Mouse (Mus musculus) neutrophil, adult 5-6 weeks (primary cell): ENCODE measurements around the gene Nsun7. TPM values are rescaled to one million over a fixed set of nuclear protein-coding genes. Genes with fewer than 3 reads are reported as not detected.
"Not testable (repeated sequence)": the region's sequence is repeated elsewhere in the genome, so short reads cannot be mapped to it uniquely, and the experiment has no call there.

ENCODE experiments used
- ATAC-seq: fragments of 151-379, 151-347 bp; 2 replicates; pipeline ENCODE4 v1.8.0; 2017; ENCODE audit warnings: mild to moderate bottlenecking, moderate TSS enrichment; ENCODE audit not compliant: insufficient number of reproducible peaks, poor library complexity, low FRiP score, severe bottlenecking; ENCODE audit errors: extremely low read depth
- total RNA-seq: library from RNA; stranded (forward); fragments of 200-1000 nt; gene quantifications from 2 replicates; pipeline ENCODE4 v1.2.3, GENCODE M21; 2017

Nsun7 gene
- not detected in 2 replicates for total RNA-seq

GRCm38 (mm10) chr5:66259756-66260448 lies at the start of gene Nsun7:
TSS of gene Nsun7 (plus strand) at chr5:66259897.
- ATAC-seq = no peak

- ATAC-seq = no peak
Observed at GRCm38 (mm10) chr5:66214395-66214935, 45.2 kb upstream of the Nsun7 start.

- no peak for ATAC-seq
Observed at GRCm38 (mm10) chr5:66215569-66216277, 44.0 kb upstream of the Nsun7 start.

GRCm38 (mm10) chr5:66219692-66220091 lies 40.0 kb upstream of the Nsun7 start:
- ATAC-seq = no peak

GRCm38 (mm10) chr5:66220620-66221019 lies 39.1 kb upstream of the Nsun7 start:
- no peak for ATAC-seq

GRCm38 (mm10) chr5:66222916-66223315 lies 36.8 kb upstream of the Nsun7 start:
- no peak for ATAC-seq

GRCm38 (mm10) chr5:66226526-66226925 lies 33.2 kb upstream of the Nsun7 start:
- no peak for ATAC-seq

GRCm38 (mm10) chr5:66231660-66232269 lies 27.9 kb upstream of the Nsun7 start:
- ATAC-seq = no peak

- no peak for ATAC-seq
Observed at GRCm38 (mm10) chr5:66232456-66232855, 27.2 kb upstream of the Nsun7 start.

GRCm38 (mm10) chr5:66241894-66242293 lies 17.8 kb upstream of the Nsun7 start:
- ATAC-seq = no peak

GRCm38 (mm10) chr5:66243467-66243866 lies 16.2 kb upstream of the Nsun7 start:
- ATAC-seq = 0 out of 2 replicates have a peak, but pooled peaks have one; percentile 9

GRCm38 (mm10) chr5:66244043-66244660 lies 15.5 kb upstream of the Nsun7 start:
- no peak for ATAC-seq

- ATAC-seq = no peak
Observed at GRCm38 (mm10) chr5:66245958-66246497, 13.7 kb upstream of the Nsun7 start.

GRCm38 (mm10) chr5:66253219-66253618 lies 6.5 kb upstream of the Nsun7 start:
- ATAC-seq = no peak

- no peak for ATAC-seq
Observed at GRCm38 (mm10) chr5:66255044-66255443, 4.7 kb upstream of the Nsun7 start.

GRCm38 (mm10) chr5:66259000-66259399 lies 697 bp upstream of the Nsun7 start:
- ATAC-seq = no peak

GRCm38 (mm10) chr5:66259431-66259755 lies 304 bp upstream of the Nsun7 start:
- not testable (repeated sequence) for ATAC-seq

GRCm38 (mm10) chr5:66262475-66262874 lies 2.8 kb downstream of the Nsun7 start:
- no peak for ATAC-seq

- no peak for ATAC-seq
Observed at GRCm38 (mm10) chr5:66263398-66263797, 3.7 kb downstream of the Nsun7 start.
